Mouse (Mus musculus) heart, postnatal 36 days (tissue): Measurements from ENCODE around the gene Acad9. TPM values are rescaled to one million over a fixed set of nuclear protein-coding genes. Genes with fewer than 3 reads are reported as not detected.
"Not testable (repeated sequence)": the region's sequence is repeated elsewhere in the genome, so short reads cannot be mapped to it uniquely, and the experiment has no call there.

Experiments
- DNase-seq, 2 experiments: peaks; one replicate each; pipeline ENCODE4 v3.0.0; 2021 to 2022
- intact Hi-C: fragments of 180-260 bp; cut with DNase I; formaldehyde crosslinking; loops from one replicate; pipeline ENCODE4 v1.15.1; 2025
- total RNA-seq, 2 experiments: library from RNA; stranded (reverse); gene quantifications; 2 replicates each; pipeline ENCODE4 v1.2.3; 2021

Gene Acad9
- total RNA-seq, 2 experiments from 2014 or later, result 49.6 to 51.1 TPM

DNA sequence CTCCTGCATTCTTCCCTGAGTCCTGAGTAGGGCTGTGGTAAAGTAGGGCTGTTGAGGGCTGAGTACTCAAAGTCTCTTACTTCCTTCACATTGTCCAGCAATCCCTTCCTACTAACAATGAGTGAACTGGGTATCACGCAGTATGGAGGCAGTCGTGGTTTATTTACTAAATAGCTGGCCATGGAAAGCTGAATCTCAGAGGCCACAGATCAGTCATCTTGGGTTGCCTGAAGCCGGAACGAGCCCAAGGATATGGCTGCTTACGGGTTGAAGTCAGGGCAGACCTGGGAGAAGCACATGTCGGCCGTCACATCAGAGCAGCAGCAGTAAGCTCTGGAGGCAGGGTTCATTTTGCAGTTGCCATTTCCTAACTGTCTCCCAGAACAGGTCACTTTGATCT lies 17.6 kb downstream of the Acad9 start:
- intact Hi-C loops, result no loop called here

DNA sequence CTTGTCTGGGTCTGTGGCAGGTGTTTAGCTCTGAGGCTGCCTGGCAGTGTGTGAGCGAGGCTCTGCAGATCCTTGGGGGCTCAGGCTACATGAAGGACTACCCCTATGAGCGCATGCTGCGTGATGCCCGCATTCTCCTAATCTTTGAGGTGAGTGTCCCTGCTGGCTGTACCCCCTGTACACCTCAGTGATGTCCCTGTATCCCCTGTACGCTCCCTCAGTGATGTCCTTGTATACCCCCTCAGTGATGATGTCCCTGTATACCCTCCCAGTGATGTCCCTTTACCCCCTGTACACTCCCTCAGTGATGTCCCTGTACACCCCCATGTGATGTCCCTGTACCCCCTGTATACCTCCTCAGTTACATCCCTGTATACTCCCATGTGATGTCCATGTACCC lies 19.6 kb downstream of the Acad9 start:
- no peak for DNase-seq
- intact Hi-C loops, result no loop called here

More for the DNA sequence above, 17.6 kb downstream of the Acad9 start:
- DNase-seq, result no peak

DNA sequence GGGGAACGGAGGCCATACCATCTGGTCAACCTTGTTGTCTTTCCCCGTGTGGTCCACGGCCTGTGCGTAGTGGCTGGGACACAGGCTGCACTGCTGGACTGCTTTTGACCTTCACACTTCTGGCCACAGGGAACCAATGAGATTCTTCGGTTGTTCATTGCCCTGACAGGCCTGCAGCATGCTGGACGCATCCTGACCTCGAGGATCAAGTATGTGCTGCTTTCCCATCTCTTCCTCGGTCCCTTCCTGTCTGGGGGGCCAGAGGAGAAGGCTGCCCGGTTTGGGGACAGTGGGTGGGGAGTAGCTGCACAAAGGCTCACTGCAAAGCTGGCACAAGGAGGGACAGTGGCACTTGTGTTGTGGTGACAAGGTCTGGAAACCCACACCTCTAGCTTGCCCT lies 21.8 kb downstream of the Acad9 start:
- intact Hi-C loops, result no loop called here
- DNase-seq, result no peak

DNA sequence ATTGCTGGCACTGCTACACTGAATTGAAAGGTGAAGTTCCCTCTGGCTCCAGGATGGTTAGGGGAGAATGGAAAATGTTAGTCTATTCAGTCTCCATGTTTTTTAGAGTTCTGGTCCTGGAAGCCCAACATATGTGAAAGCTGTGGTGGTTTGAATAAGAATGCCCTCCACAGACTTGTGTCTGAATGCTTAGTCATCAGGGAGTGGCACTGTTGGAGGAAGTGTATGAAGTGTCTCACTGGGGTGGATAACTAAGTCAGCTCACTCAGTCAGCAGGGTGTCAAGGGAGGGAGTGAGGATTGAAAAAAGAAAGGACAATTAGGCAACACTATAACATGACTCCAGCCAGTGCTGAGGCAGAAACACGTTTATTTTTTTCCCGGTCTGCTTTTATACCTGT lies 29.6 kb downstream of the Acad9 start:
- no peak for DNase-seq
- intact Hi-C loops, result no loop called here

DNA sequence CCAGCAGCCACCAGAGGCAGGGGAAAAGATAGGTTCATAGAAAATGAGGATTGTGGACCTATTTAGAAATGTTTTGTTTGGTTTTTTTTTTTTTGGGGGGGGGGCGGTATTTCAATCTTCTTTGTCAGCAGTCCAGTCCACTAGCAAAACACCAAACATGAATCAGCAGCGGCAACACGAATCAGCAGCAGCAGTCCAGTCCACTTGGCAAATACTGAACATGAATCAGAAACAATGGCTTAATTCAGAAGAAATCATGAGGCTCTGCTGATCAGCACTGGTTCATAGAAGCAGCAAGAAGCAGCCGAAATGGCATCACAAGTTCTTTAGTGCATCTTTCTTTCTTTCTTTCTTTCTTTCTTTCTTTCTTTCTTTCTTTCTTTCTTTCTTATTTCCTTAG lies 50.3 kb downstream of the Acad9 start:
- no peak for DNase-seq
- intact Hi-C loops, result no loop called here

DNA sequence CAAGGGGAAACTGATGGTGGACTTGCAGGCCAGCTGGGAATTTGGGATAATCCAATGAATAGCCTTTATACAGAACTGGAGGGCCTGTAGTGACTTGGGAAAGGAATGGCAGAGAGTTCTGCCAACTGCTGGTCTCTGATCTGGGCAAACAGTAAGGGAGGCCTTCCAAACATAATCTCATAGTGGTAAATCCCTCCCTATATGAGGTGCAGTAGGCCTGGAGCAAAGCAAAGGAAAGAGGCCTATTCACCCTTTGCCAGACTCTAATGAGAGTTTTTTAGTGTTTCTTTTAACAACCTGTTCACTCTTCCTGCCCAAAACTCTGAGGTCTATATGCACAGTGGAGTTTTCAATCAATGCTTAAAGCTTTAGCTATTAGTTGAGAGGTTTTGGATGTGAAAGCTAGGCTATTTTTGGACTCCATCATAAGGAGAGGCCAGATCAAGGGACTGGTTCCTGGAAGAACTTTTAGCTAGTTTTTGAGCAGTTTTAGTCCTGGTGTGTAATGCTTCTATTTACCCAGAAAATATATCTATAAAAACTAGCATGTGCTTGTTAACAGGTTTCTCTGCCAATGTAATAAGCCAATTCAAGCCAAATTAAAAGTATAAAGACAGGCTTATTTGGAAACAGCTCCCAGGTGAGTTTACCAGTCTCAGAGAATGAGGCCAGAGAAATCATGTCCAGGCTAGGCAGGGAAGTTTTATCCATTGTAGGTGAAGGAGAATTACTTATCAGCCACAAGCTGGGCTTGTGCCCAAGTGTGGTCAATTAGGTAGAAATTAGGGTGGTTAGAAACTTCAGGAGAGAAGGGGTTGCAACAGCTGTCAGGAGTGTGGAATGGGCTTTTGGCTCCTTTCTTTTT lies 54.1 kb downstream of the Acad9 start:
- intact Hi-C loops, result no loop called here
- DNase-seq, result no peak

DNA sequence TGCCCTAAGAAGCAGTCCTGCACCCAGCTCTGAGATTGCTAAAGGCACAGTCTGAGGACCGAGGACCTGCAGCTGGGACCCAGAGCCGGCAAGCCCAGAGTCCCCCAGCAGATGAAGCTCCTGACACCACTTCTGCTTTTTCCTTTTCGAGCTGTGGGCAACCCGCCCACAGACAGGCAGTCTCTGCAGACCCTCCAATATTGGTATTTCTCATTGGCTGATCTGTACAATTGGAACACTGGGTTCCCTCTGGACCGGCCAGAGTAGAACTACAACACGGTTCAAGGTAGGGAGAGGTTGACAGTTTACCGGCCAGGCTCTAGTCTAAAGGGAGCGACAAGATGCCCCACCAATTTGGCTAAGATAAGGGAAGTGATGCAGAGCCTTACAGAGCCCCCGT lies 60.4 kb downstream of the Acad9 start:
- intact Hi-C loops, DNase-seq: not testable (repeated sequence)

DNA sequence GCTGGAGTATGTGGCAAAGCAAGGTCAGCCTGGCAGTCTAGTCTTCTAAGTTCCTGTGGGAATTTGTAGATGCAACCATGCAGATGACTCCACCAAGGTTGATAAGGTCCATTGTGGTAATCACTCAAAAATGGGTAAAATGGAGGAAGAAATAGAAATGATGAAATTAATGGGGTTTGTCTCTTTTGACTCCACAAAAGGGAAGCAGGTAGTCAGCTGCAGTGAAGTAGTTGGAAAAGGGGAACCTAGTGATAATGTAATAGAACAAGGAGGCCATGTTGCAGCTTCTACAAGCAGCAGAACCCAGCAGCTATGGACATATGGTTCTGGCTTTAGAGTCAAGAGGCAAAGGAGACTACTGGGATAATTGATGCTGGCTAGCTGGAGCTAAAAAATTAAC lies 70.4 kb downstream of the Acad9 start:
- intact Hi-C loops, result loop anchor here (10.0 kb wide), 1 partner anchor 451 kb away; no protein-coding TSS in a partner anchor
- DNase-seq, result no peak

DNA sequence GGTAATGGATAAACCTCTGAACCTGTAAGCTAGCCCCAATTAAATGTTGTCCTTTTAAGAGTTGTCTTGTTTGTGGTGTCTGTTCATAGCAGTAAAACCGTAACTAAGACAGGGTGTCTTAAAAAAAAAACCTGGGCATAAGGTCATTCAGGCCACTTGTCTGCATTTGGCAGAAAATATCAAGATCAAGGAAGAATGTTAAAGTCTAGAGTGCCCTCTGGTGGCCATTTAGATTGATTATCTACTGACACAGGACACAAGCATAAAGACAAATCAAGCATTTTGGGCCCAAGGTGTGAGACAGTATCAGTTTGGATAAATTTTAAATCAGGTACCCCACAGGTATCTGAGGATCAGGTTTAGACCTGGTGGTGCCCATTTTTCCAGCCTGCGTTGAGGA lies 71.8 kb downstream of the Acad9 start:
- DNase-seq, result no peak
- intact Hi-C loops, result loop anchor here (10.0 kb wide), 1 partner anchor 453 kb away; no protein-coding TSS in a partner anchor

DNA sequence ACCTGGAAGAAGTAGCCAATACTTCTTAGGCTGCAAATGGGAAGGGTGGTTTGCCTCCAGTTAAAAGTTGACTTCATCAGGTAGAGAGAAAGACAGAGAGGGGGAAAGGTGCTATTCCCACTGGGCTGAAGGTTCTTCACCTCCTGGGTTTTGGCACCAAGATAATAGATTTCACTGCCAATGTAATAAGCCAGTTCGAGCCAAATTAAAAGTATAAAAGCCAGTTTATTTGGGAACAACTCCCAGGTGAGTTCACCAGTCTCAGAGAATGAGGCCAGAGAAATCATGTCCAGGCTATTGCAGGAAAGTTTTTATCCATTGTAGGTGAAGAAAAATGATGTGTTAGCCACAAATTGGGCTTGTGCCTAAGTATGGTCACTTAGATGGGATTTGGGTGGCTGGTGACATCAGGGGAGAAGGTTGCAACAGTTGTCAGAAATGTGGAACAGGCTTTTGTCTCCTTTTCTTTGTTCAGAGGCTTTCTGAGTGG lies 72.4 kb downstream of the Acad9 start:
- no peak for DNase-seq

DNA sequence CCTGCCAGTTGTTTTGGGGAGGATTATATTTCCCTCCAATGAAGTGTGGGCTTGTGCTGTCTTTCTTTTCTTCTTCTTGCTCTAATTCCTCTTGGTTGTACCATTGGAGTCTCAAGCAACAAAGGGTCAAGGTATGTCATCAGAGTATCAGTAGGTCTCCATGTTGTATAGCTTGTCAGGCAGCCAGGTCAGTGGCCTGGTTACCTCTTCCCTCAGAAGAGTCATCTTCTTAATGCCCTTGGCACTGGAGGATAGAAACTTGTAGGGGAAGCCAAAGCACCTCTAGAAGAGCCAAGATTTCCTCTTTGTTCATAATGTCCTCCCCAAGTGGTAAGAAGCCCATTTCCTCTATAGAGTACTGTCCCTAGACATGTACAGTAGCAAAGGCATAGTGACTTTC lies 73.2 kb downstream of the Acad9 start:
- intact Hi-C loops, result loop anchor here (10.0 kb wide), 1 partner anchor 454 kb away; no protein-coding TSS in a partner anchor
- DNase-seq, result no peak

More for the DNA sequence above, 72.4 kb downstream of the Acad9 start:
- intact Hi-C loops, result loop anchor here (10.0 kb wide), 1 partner anchor 453 kb away; no protein-coding TSS in a partner anchor

Other genes starting within 250 kb of the Acad9 start
- gene Dcun1d1, start 128.5 kb upstream of the Acad9 start, total RNA-seq, result 10 to 100 TPM; 52.6 to 60.9 TPM
- gene Mccc1, start 65.3 kb upstream of the Acad9 start, total RNA-seq, result 10 to 100 TPM; 91.8 to 92.6 TPM
- gene Ccdc144b, start 12.4 kb upstream of the Acad9 start, total RNA-seq, result not detected
- gene D3Ertd254e, start 85.0 kb downstream of the Acad9 start, total RNA-seq, result 1 to 10 TPM; 3.4 to 4.3 TPM
- gene Qrfpr, start 156.3 kb downstream of the Acad9 start, total RNA-seq, result not detected